Mouse (Mus musculus) thymus, postnatal 4 days (tissue): ENCODE results near the gene Hk2.
"Not testable (repeated sequence)": the region's sequence is repeated elsewhere in the genome, so short reads cannot be mapped to it uniquely, and the experiment has no call there.

ENCODE experiments used
- DNase-seq: peaks from one replicate; pipeline ENCODE4 v3.0.0; 2021

Hk2 gene

GRCm38 (mm10) chr6:82679286-82679685 lies 95.0 kb downstream of the Hk2 start:
- not testable (repeated sequence) for DNase-seq

- not testable (repeated sequence) for DNase-seq
Measured at GRCm38 (mm10) chr6:82677629-82678028, 96.6 kb downstream of the Hk2 start.
